Mouse (Mus musculus): Measurements from ENCODE around the gene Ntn1.

Ntn1 gene

DNA sequence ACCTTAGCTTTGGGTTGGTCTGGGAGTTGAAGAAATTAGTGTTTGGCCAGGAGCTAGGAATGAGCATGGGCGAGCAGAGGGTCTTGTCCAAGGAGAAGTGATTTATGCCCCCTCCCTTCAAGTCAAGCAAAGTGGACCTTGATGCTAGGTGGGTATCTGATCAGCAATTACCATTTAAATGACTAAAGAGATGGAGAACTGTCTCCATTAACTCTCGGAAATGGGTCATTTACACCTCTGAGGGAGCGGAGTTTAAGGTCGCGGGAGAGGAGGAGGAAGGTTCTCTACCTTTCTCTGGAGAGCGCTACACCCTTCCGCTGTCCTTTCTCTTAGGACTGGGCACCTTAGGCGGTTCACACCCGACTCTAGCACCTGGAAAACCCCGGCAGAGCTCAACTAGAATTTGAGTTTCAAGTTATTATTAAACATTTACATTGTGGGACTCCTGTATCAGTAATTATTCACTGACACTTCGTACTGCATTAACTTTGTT, at the start of gene Ntn1:
Gene Ntn1, minus strand, starts transcription at position 97 of the 493 bp plus-strand sequence.
- no peak for DNase-seq

DNA sequence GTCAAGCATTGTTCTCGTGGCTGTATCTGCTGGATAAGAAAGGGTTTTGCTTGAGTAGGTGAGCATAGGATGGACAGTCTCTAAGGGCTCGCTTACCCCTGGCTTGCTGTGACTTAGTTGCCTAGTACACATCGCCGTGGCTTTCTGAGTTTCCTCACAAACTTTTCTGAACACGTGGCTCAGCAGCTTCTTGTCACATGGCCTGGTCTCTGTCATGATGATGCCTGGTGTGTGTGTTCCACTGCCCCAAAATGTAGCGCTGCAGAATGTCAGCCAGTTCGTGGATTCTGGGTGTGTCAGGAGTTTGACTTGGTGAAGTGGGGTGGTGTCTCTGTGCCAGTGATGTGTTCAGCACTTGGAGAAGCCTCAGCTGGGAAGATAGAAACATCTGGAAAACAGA, 47.7 kb upstream of the Ntn1 start:
- DNase-seq, result no peak

DNA sequence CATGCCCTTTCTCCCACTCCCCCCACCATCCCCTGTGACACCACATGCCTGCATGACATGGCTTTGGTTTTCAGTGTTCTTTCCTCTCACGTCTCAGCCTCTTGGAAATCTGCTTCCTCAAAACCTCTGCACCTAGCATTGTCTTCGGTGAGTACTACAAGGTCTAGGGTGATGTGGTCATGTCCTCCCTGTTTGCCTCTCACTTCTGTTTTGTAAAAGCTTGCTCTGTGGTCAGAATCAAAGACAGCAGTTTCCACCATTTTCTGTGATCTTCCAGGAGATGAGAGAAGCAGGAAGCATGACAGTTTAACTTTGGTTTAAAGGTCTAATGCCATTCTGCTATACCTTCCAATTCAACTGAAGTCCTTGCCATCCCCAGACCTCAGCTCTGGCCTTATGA, 46.6 kb upstream of the Ntn1 start:
- DNase-seq, result no peak

DNA sequence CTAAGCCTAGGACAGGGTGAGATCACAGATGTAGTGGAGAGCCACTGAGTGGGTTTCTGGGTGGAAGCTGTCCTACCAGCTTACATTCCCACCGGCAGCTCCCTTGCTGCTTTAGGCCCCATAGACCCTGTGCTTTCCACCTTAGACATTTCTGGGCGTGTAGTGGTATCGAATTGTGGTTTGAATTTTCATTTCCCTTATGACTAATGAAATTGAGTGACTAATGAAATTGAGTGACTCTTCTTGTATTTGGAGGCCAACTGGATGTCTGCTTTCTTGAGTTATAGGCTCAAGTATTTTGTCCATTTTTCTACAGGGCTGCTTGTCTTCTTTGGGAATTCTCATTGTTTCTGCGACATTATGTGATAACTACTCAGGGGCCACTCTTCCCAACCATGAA, 45.9 kb upstream of the Ntn1 start:
- DNase-seq, result no peak

DNA sequence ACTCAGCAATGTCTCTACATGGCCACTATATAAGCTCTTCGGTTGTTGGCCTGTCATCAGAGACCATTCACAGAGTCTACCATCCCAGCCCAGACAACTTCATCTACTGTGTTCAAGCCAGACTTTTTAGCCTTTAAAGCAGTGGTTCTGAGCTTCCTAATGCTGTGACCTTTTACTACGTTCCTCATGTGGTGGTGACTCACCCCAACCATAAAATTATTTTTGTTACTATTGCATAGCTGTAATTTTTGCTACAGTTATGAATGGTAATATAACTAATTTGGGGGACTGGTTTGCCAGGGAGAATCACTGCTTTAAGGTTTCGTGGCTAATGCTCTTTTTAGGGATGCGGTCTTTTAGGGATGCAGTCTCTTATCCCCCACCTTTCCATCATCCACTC, 45.3 kb upstream of the Ntn1 start:
- no peak for DNase-seq

DNA sequence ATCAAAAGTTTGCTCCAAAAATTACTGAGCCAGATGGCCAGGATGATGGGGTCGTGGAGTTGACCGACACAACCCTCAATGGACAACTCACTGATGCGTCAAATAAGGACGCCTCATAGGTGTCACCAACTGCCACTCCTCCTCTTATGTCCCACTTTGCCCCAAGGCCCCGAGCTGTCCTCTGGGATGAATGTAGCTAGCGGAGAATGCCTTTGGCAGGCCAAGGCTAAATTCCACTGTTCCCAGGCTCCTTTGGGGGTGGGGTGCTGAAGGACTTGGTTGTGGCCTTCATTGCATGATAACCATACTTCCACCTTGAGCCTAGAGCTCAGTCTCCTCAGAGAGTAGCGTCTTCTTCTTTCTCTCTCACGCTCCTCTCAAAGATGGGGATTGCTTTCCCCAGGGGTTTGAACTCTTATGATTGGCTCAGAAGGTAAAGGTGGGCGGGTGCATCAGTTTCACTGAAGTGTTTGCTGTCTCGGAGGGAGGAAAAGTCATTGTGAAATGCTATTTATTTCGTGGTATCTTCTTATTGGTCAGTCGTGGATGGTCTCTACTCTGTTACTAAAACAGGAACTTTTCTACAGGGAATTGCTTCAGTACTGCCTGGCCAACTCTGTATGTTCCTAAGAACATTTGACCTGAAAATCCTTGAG, 42.5 kb upstream of the Ntn1 start:
- DNase-seq, result no peak

DNA sequence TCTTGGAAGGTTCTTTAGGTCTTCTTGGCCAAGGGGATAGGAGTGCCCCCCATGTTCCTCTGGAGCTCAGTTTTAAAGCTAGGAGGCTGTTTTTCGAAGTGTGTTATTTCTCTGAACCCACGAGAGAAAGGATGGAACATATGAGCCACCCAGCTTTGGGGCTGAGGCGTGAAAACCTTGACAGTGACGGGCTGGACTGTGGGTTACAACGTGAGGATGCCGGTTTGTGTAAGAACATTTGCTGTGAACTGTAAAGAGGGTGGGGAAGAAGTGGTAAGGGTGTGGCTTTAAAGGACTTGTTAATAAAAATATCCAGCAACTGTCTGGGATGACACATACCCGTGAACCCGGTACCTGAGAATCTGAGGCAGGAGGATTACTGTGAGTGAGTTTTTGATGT, 41.7 kb upstream of the Ntn1 start:
- no peak for DNase-seq

DNA sequence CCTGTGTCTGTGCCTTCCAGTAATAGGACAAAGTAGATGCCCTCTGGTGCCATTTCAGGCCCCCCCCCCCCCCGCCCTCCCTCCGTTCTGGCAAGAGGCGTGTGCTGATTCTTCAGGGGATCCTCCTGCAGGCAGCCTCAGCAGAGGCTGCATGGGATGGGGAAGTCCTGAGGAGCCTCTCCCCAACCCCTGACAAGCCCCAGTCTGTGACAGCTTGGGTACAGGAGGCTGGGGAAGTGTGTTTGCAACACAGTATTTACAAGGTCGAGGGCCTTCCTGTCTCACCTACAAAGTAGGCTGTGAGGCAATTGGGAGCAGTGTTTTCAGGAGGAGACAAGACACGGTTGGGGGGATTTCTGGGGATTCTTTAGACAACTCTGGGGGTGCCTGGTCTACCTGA, 40.3 kb upstream of the Ntn1 start:
- DNase-seq, result no peak

DNA sequence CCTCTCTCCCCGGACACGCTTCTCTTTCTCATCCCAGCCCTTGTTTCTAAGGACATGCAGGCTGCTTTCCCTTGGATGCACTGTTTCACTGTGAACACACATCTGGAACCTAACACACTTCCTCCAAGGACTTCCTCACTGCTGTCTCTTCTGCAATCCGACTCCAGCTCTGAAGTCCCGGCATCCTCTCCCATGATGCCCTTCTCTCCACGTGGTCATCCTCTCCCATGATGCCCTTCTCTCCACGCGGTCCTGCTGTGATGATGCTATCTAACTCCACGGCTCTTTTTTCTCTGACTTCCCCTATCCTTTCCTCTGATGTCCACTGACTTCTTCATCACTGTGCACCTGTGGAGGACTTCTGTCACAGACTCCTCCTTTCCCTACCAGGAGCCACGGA, 39.5 kb upstream of the Ntn1 start:
- no peak for DNase-seq

DNA sequence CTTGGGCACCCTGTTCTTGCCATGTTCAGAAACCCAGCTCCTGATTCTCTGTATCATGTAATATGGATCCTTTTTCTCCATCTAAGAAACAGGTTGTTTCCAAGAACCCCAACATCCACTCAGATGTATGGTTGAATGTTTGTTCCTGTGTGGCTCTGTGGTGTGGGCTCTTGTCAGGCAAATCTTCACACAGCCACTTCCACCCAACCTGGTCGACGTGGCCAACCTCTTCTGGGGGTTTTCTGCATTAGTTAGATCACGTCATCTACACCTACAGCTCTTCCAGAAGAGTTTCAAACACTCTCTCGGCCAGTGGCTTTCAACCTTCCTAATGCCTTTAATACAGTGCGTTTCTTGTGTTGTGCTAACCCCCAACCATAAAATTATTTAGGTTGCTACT, 35.8 kb upstream of the Ntn1 start:
- no peak for DNase-seq

DNA sequence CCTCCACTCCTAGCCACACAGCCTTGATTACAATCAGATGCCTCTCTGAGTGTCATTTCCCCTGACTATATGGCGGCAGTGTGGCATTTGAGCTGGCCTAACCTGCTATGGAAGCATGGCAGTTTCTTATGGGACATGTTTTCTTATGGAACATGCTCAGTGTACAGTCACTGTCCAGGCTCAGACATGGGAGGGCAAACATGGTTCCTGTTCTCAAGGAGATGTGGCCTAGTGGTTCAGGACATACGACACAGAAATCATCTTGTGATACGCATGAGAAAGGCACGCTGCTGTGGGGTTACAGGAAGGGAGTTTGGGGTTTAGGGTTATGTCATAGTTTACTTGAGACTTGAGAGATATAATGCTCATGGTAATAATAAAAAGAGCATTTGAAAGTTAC, 35.0 kb upstream of the Ntn1 start:
- DNase-seq, result no peak

DNA sequence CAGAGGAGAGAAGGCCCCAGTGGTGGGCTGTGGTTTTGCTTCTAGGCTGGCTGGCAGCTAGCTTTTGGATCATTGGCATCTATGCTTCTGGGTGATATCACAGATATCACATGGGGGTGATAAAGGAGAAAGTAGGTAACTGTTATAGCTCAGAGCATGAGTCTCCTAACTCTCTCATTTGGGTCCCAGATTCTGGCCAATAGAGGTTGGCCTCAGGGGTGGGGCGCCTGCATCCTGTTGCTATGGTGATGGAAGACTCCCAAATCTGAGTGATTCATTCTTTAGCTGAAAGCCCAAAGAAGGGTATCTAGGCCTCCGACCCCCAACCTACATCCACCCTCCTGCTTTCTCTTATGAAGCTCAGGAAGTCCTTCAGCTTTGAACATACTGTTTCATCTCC, 34.1 kb upstream of the Ntn1 start:
- no peak for DNase-seq

DNA sequence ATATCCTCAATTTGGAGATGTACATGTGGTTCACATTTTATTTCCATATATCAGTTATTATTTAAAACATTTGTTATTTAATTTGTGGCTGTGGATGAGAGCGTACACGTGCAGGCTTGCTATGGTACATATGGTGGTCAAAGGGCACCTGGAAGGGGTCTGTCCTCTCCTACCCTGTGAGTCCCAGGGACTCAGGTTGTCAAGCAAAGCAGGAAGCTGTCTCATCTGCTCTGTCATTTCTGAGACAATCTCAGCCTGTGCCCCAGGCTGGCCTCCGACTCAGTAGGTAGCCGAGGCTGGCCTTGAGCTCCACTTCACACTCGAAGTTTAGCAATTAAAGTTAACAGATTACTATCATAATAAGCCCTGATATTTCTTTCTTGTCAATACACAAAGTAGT, 32.9 kb upstream of the Ntn1 start:
- DNase-seq, result no peak

DNA sequence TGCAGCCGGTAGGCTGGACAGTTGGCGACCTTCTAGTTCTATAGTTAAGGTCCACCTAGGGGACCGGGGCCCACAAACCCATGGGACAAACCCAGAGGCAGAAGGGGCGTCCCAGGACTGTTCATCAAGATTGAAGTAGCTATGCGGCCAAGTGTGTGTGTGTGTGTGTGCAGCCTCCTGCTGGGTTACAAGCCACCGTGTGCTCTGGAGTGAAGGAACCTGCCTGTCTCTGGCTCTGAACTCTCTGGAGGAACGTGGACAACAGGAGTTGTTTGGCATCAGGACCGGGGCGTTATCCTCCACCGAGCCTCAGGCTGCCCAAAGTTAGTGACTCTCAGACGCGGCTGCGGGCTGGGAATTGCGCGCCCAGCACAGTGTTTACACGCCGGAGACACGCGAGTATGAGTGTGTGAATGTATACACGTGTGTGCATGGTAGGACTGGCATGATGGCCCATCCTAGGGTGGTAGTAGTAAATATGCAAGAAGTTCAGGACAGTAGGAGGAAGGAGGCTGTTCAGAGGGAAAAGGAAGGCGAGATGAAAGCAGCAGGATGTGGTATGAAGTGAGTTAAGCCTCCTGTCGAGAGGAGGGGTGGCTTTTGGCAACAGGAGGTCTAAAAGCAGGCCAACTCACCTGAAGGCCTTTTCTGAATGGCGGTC, 31.9 kb upstream of the Ntn1 start:
- DNase-seq, result peak; percentile 53 to 62

DNA sequence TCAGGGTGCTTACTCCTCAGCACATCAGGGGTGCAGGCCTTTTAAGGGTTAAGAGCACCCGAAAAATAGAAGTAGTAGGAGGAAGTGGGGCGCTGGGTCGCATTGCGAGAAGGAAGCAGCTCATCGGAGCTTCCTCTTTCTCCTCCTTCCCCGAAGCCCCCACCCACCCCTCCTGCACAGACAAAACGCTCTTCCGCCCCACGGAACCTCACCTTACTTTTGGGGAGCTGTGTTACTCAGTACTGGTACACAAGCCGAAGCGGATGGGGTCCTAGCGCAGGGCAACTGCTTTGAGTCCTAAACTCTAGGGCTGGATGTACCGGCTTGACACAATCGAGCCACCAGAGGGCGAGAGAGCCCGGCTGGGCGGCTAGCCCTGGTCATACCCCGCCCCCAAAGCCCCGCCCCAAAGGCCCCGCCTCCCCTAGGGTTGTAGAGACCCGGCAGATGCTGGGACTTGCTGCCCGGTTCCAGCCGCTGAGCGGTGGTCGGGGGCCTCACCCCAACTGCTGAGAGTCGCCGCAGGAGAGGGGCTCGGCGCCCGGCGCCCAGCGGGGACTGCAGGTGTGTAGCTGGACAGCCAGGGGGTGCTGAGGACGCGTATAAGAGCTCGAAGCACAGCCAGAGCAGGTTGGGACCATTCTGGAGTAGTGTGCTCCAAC, 31.2 kb upstream of the Ntn1 start, which contains the start of gene Pik3r5:
Gene Pik3r5, plus strand, starts transcription at position 423 of the 662 bp plus-strand sequence.
- DNase-seq, result peak; percentile 91 to 93

DNA sequence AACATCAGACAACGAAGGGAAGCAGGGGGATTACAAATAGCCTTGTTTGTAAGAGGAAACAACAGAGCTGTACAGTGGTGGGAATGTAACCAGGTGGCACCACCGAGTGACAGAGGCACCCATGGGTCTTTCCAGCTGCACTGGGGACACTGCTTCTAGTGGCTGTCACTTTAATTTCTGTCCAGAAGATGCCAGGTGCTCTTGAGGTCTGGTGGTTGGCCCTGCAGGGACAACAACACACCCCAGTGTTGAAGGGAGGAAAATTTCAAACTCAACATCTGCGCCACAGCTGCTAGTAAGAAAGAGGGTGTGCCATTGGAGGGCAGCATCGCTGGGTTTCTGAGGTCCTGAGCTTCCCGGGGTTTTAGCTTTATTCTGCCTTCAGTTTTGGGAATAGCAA, 30.0 kb upstream of the Ntn1 start:
- peak; percentile 67 to 78 for DNase-seq

DNA sequence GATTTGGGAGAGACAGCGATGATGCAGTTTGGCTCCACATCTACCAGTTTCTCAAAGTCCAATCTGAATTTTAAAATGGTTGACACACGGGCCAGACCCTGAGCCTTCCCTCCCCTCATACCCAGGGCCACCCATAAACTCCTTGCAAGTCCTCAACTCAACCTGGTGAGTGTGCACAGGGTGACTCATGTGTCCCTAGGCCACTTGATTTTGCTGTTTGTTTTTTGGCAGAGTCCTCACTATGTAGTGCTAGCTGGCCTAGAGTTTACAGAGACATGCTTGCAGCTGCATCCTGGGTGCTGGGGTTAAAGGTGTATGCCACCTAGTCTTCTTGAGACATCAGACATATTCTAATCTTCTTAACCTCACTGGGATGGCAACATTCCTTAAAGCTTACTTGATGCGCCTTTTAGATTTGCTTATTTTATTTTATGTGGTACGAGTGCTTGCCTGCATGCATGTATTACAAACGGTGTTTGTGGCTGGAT, 26.5 kb upstream of the Ntn1 start:
- peak in 1 of 2 experiments; percentile 53 for DNase-seq

DNA sequence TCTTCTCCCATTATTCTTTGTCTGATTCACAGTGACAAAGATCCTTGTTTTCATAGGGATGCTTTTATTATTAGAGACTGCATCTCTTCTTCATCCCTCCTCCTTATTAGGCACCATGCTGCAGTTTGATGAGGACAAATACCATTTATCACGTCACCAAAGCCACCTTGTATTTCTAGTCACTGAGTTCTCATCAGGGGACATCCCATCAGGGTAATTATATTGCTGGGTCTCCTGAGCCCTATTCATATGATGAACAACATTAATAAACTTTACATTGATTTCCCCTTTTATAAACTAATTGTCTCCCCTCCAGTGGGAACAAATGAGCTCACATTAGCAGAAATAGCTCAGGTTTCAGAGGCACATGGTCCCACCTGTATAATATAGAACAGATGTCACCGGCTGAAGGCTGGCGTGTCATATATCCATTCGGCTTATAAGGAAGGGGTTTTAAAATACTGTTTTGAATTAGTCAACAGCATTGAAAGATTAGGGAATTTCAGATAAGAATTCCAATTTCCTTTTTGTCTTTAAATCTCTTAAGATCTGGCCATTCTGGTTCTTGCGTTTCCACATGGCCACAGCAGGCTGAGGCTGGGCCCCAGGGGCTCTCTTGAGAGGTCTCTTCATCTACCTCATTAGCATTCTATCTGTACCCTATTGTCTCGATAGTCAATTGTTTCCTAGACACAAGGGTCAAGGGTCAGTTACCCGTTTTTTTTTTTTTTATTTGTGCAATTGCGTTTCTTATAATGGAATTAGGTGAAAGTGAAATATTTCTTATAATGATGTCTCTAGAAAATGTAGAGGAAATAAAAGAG, 25.1 kb upstream of the Ntn1 start:
- no peak for DNase-seq

DNA sequence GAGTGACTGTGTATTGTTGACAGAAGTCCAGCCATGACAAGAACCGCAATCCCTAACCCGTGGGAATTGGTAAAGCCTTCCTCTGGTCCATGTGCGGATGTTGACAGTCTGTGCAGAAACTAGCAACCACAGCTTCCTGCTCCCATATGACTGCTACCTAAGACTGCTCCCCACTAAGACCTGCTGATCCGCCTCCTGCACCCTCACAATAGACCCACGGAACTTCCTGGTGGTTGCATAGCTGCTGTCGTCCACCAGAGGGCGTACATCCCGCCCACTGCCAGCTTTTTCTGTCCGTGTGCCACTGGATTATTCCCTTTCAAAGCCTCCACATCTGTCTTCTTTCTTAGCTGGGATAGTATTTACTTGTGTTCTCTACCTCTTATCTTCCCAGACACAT, 17.2 kb upstream of the Ntn1 start:
- DNase-seq, result peak; percentile 77 to 86

DNA sequence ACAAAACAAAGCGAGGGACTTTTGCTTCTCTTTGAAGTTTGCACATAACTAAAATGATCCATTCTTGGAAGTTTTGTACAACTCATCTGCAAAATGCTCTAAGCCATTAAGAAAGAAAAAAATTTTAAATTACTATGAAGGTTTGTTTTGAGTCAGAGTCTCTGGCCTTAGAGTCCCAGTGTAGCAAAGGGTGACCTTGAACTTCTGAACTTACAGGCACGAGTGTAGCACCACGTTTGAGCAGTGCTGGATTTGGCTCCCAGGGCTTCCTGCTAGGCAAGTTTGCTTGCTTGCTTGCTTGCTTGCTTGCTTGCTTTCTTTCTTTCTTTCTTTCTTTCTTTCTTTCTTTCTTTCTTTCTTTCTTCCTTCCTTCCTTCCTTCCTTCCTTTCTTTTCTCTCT, 16.4 kb upstream of the Ntn1 start:
- DNase-seq, result no peak

DNA sequence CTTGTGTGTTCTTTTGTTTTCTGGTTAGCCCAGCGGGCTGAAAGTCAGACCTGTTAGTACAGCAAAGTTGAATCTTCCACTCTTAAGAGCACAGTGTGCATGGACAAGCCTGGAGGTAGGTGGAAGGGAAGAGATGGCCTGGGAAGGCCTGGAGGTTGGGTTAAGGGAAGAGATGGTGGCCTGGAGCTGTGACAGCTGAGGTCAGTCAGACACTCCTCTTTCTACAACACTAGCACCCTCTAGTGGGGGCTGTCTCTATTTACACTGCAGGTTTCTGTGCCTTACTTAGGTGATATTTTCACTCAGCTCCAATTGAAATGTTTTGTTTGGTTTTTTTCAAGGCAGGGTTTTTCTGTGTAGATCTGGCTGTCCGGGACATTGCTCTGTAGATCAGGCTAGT, 7.5 kb upstream of the Ntn1 start:
- peak; percentile 59 to 63 for DNase-seq

DNA sequence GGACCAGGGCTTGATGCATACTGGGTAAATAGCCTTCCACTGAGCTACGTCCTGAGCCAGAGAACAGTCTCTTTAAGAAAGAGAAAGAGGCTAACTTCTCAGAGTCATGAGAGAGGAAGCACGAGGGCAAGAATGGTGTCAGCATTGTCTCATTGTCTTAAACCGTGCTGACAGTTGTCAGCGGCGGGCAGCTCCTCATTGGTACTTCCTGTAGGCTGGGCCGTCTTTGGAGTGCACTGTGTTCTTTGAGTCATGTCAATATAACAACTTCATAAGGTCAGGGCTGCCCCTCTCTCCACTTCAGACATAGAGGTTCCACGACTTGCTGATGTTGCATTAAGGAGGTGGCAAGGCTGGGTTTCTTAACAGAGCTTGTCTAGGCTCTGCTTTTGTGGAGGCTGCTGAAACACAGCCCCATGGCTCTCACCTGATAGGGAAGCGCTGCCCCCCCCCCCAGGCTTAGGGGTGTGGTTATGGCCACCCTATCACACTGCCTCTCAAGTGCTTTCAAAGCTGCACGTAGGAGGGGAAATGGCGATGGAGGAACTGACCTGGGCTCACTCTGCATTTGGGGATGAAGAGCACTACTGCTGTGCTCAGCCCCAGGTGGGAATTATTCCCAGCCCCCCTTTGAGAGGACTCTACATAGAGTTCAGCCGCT, 6.8 kb upstream of the Ntn1 start:
- DNase-seq, result no peak

DNA sequence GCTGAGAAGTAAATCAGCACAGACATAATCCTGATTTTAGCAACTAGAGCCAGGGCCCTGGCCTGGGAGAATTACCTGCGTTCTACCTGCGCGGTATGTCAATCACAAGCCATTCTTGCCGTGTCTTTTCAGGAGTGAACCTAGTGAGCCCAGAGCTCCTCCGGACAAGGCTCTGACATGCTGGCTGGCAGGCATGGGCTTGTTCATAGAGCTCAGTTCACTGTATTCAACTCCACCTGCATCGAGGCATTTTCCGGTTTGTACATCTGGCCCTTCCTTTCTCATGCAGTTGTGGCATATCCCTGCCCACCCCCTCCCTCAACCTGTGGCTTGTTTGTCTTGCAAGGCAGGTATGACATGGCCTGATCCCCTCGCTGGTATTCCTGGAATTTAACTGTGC, 5.0 kb upstream of the Ntn1 start:
- no peak for DNase-seq

Measured in thymus, postnatal 36 days (tissue).